Mouse (Mus musculus) heart, postnatal 0 days (tissue): ENCODE results near the gene Ptger3.

Source experiments
- CTCF ChIP-seq: IDR thresholded peaks from 2 replicates; pipeline ENCODE4 v1.5.1; 2016; ENCODE audit warnings: antibody characterized with exemption, control low read depth, low read depth
- EP300 ChIP-seq: IDR thresholded peaks from 2 replicates; pipeline ENCODE4 v1.6.1; 2016; ENCODE audit warnings: antibody characterized with exemption, low read depth

DNA sequence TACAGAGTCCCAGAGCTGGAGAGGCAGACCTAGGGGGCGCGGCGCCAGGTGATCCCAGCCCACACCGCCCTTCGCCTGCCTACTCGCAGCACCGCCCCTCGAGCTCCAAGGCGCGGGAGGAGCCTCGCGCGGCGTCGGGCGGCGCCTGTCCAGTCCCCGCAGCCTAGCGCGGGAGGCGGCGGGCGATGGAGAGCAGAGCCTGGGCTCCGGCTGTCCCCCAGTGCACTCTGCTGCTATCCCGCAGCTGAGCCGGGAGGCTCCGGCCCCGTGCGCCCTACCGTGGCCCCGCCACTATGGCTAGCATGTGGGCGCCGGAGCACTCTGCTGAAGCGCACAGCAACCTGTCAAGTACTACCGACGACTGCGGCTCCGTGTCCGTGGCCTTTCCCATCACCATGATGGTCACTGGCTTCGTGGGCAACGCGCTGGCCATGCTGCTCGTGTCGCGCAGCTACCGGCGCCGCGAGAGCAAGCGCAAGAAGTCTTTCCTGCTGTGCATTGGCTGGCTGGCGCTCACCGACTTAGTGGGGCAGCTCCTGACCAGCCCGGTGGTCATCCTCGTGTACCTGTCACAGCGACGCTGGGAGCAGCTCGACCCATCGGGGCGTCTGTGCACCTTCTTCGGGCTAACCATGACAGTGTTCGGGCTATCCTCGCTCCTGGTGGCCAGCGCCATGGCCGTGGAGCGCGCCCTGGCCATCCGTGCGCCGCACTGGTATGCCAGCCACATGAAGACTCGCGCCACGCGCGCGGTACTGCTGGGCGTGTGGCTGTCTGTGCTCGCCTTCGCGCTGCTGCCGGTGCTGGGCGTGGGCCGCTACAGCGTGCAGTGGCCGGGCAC lies at the start of gene Ptger3:
- TF ChIP-seq CTCF (no peak), EP300 (no peak)
